Mouse (Mus musculus): ENCODE data around the gene Tceanc. TPM values are rescaled to one million over a fixed set of nuclear protein-coding genes. Genes with fewer than 3 reads are reported as not detected.

The Tceanc gene
- polyA plus RNA-seq, 1 experiment, result 2.1 TPM

GRCm38 (mm10) chrX:166497771-166498170 lies 20.6 kb downstream of the Tceanc start:
- peak in 1 of 2 experiments; percentile 19 for DNase-seq (ENCODE audit: extremely low spot score in 1 of 2, low spot score in 1 of 2)

GRCm38 (mm10) chrX:166495052-166495451 lies 23.3 kb downstream of the Tceanc start:
- no peak for DNase-seq (ENCODE audit: extremely low spot score in 1 of 2, low spot score in 1 of 2)

- peak; percentile 77 to 83 for DNase-seq (ENCODE audit: extremely low spot score in 1 of 2, low spot score in 1 of 2)
Measured at GRCm38 (mm10) chrX:166479365-166479983, 38.9 kb downstream of the Tceanc start, which contains the start of gene Rab9. TSS of gene Rab9 (minus strand) at chrX:166479867.

- DNase-seq (ENCODE audit: extremely low spot score in 1 of 2, low spot score in 1 of 2), result peak in 1 of 2 experiments; percentile 19
Measured at GRCm38 (mm10) chrX:166478631-166479364, 39.6 kb downstream of the Tceanc start.

- no peak for DNase-seq (ENCODE audit: extremely low spot score in 1 of 2, low spot score in 1 of 2)
Measured at GRCm38 (mm10) chrX:166477393-166477792, 41.0 kb downstream of the Tceanc start.

GRCm38 (mm10) chrX:166472612-166473011 lies 45.8 kb downstream of the Tceanc start:
- DNase-seq (ENCODE audit: extremely low spot score in 1 of 2, low spot score in 1 of 2), result no peak

- no peak for DNase-seq (ENCODE audit: extremely low spot score in 1 of 2, low spot score in 1 of 2)
Measured at GRCm38 (mm10) chrX:166468321-166468720, 50.0 kb downstream of the Tceanc start.

- DNase-seq (ENCODE audit: extremely low spot score in 1 of 2, low spot score in 1 of 2), result no peak
Measured at GRCm38 (mm10) chrX:166455525-166455924, 62.8 kb downstream of the Tceanc start.

- DNase-seq (ENCODE audit: extremely low spot score in 1 of 2, low spot score in 1 of 2), result no peak
Measured at GRCm38 (mm10) chrX:166454331-166454730, 64.0 kb downstream of the Tceanc start.

- no peak for DNase-seq (ENCODE audit: extremely low spot score in 1 of 2, low spot score in 1 of 2)
Measured at GRCm38 (mm10) chrX:166453532-166453931, 64.8 kb downstream of the Tceanc start.

Other genes starting within 250 kb of the Tceanc start
- gene Trappc2, start 78.0 kb downstream of the Tceanc start, polyA plus RNA-seq (2012; rRNA removed), result 45.2 and 49.6 TPM in 2 replicates
- 4.8 and 6.0 TPM in 2 replicates for gene Ofd1, start 77.9 kb downstream of the Tceanc start, polyA plus RNA-seq (2012; rRNA removed)
- 32.8 and 35.5 TPM in 2 replicates for gene Rab9, start 38.7 kb downstream of the Tceanc start, polyA plus RNA-seq (2012; rRNA removed)
- gene Egfl6, start 67.2 kb upstream of the Tceanc start, polyA plus RNA-seq (2012; rRNA removed), result 1.6 TPM in 2 replicates

All from frontal cortex, adult 2 months (tissue).